Mouse (Mus musculus) spleen, adult 2 months (tissue): ENCODE data around the gene Dnase1.

Source experiments
- CTCF ChIP-seq: fragments of 200-500 bp; IDR thresholded peaks from 2 replicates; pipeline ENCODE4 v1.5.1; 2011; ENCODE audit warnings: mild to moderate bottlenecking, inconsistent platforms; ENCODE audit not compliant: insufficient read depth, insufficient read length, insufficient replicate concordance; ENCODE audit errors: extremely low read depth
- POLR2A ChIP-seq: fragments of 200-500 bp; IDR thresholded peaks from 2 replicates; pipeline ENCODE4 v1.6.1; 2011; ENCODE audit warnings: low read depth, low read length, inconsistent platforms

GRCm38 (mm10) chr16:4026672-4027071, 10.1 kb upstream of the Dnase1 start:
- TF ChIP-seq CTCF = no peak
- no peak for TF ChIP-seq POLR2A
